Mouse (Mus musculus) cerebellum, adult 2 months (tissue): ENCODE results near the gene Sema4d.

ENCODE experiments used
- CTCF ChIP-seq: fragments of 200-500 bp; IDR thresholded peaks from 2 replicates; pipeline ENCODE4 v1.5.1; 2011; ENCODE audit warnings: low read depth, mild to moderate bottlenecking, control low read depth, low read length, moderate library complexity, borderline replicate concordance; ENCODE audit not compliant: insufficient read depth
- POLR2A ChIP-seq: fragments of 200-500 bp; IDR thresholded peaks from 2 replicates; pipeline ENCODE4 v1.6.1; 2011; ENCODE audit warnings: low read length, control low read depth, borderline replicate concordance; ENCODE audit not compliant: insufficient read depth

GRCm38 (mm10) chr13:51742551-51743052 is 50.9 kb downstream of the Sema4d start:
- TF ChIP-seq POLR2A (no peak), CTCF (no peak)
